Mouse (Mus musculus): ENCODE results near the gene Chid1. TPM values are rescaled to one million over a fixed set of nuclear protein-coding genes. Genes with fewer than 3 reads are reported as not detected.

Chid1 gene
- total and polyA plus RNA-seq, 2 experiments from 2014 or later, result 17.7 to 23.5 TPM

GRCm38 (mm10) chr7:141457236-141457635, 82.4 kb downstream of the Chid1 start:
- WGBS, result 88% methylated on average over 14 of the region's 14 CpGs
- no peak for ATAC-seq (ENCODE audit: insufficient read depth, low read depth)
- Histone ChIP-seq H3K36me3 (replicated peaks; ENCODE audit: control insufficient read depth, insufficient read depth, low read length) (peaks cover 33% of the 10 kb centered on the region), H3K4me3 (ENCODE audit: low read depth, low read length) (no peak overlapping the region), H3K9me3 (replicated peaks; ENCODE audit: control insufficient read depth, low read length) (no peaks in the 10 kb centered on the region), H3K9ac (replicated peaks; ENCODE audit: low read depth, low read length) (no peak overlapping the region), H3K27ac (ENCODE audit: low read depth) (peak overlapping the region; percentile 98; the same call in 1 of the 2 replicates), H3K27me3 (ENCODE audit: control insufficient read depth, insufficient read depth, low read length) (no peaks in the 10 kb centered on the region), H3K4me1 (ENCODE audit: control insufficient read depth, insufficient read depth) (peaks cover 26% of the 10 kb centered on the region), H3K4me2 (ENCODE audit: low read depth, low read length) (peak overlapping the region; percentile 64; the same call in 1 of the 2 replicates)
- DNase-seq (ENCODE audit: low spot score), result no peak
- TF ChIP-seq EP300 (IDR thresholded peaks at IDR 0.05; ENCODE audit: low read depth) (no peak), CTCF (IDR thresholded peaks at IDR 0.05; ENCODE audit: low read depth) (no peak)

GRCm38 (mm10) chr7:141456739-141457138, 82.9 kb downstream of the Chid1 start:
- TF ChIP-seq CTCF (IDR thresholded peaks at IDR 0.05; ENCODE audit: low read depth) (no peak), EP300 (IDR thresholded peaks at IDR 0.05; ENCODE audit: low read depth) (no peak)
- peak overlapping the region; percentile 65 for H3K4me3 ChIP-seq (ENCODE audit: low read depth, low read length)
- 73% methylated on average over 6 of the region's 6 CpGs for WGBS
- H3K27ac ChIP-seq (ENCODE audit: low read depth), result peak overlapping the region; percentile 98
- no peaks in the 10 kb centered on the region for H3K27me3 ChIP-seq (ENCODE audit: control insufficient read depth, insufficient read depth, low read length)
- DNase-seq (ENCODE audit: low spot score), result peak; percentile 31
- H3K9ac ChIP-seq (replicated peaks; ENCODE audit: low read depth, low read length), result peak overlapping the region; percentile 83; the same call in 1 of the 2 replicates
- H3K9me3 ChIP-seq (replicated peaks; ENCODE audit: control insufficient read depth, low read length), result no peaks in the 10 kb centered on the region
- peak overlapping the region; percentile 64 for H3K4me2 ChIP-seq (ENCODE audit: low read depth, low read length)
- no peak for ATAC-seq (ENCODE audit: insufficient read depth, low read depth)
- peaks cover 36% of the 10 kb centered on the region for H3K36me3 ChIP-seq (replicated peaks; ENCODE audit: control insufficient read depth, insufficient read depth, low read length)
- peaks cover 26% of the 10 kb centered on the region for H3K4me1 ChIP-seq (ENCODE audit: control insufficient read depth, insufficient read depth)

GRCm38 (mm10) chr7:141455610-141456314, 83.9 kb downstream of the Chid1 start:
- Histone ChIP-seq H3K36me3 (replicated peaks; ENCODE audit: control insufficient read depth, insufficient read depth, low read length) (peaks cover 45% of the 10 kb centered on the region), H3K9ac (replicated peaks; ENCODE audit: low read depth, low read length) (peak overlapping the region; percentile 83), H3K4me2 (ENCODE audit: low read depth, low read length) (peak overlapping the region; percentile 64), H3K27ac (ENCODE audit: low read depth) (peak overlapping the region; percentile 98), H3K27me3 (ENCODE audit: control insufficient read depth, insufficient read depth, low read length) (no peaks in the 10 kb centered on the region), H3K4me1 (ENCODE audit: control insufficient read depth, insufficient read depth) (peaks cover 18% of the 10 kb centered on the region), H3K9me3 (replicated peaks; ENCODE audit: control insufficient read depth, low read length) (no peaks in the 10 kb centered on the region), H3K4me3 (ENCODE audit: low read depth, low read length) (peak overlapping the region; percentile 65)
- peak; percentile 91 for TF ChIP-seq EP300 (IDR thresholded peaks at IDR 0.05; ENCODE audit: low read depth)
- 0 out of 2 replicates have a peak, but pooled peaks have one; percentile 7 for TF ChIP-seq CTCF (IDR thresholded peaks at IDR 0.05; ENCODE audit: low read depth)
- DNase-seq (ENCODE audit: low spot score), result peak; percentile 88
- under 1% methylated on average over 23 of the region's 23 CpGs for WGBS
- ATAC-seq (ENCODE audit: insufficient read depth, low read depth), result peak; percentile 63

- Histone ChIP-seq H3K27me3 (ENCODE audit: control insufficient read depth, insufficient read depth, low read length) (no peaks in the 10 kb centered on the region), H3K4me1 (ENCODE audit: control insufficient read depth, insufficient read depth) (peaks cover 17% of the 10 kb centered on the region), H3K4me3 (ENCODE audit: low read depth, low read length) (peak within 1 kb of the TSS; percentile 65), H3K36me3 (replicated peaks; ENCODE audit: control insufficient read depth, insufficient read depth, low read length) (peaks cover 41% of the 10 kb centered on the region), H3K9me3 (replicated peaks; ENCODE audit: control insufficient read depth, low read length) (no peaks in the 10 kb centered on the region), H3K4me2 (ENCODE audit: low read depth, low read length) (peak within 1 kb of the TSS; percentile 64), H3K9ac (replicated peaks; ENCODE audit: low read depth, low read length) (peak within 1 kb of the TSS; percentile 83), H3K27ac (ENCODE audit: low read depth) (peak within 1 kb of the TSS; percentile 98)
- peak; percentile 84 for ATAC-seq (ENCODE audit: insufficient read depth, low read depth)
- WGBS, result under 1% methylated on average over 45 of the region's 45 CpGs
- no peak for TF ChIP-seq EP300 (IDR thresholded peaks at IDR 0.05; ENCODE audit: low read depth)
- TF ChIP-seq CTCF (IDR thresholded peaks at IDR 0.05; ENCODE audit: low read depth), result peak; percentile 22; the same call in 1 of the 2 replicates
- DNase-seq (ENCODE audit: low spot score), result peak; percentile 92
Observed at GRCm38 (mm10) chr7:141454967-141455551, 84.6 kb downstream of the Chid1 start, which contains the start of gene Pnpla2. Pnpla2 (plus strand) TSS chr7:141455198.

DNA sequence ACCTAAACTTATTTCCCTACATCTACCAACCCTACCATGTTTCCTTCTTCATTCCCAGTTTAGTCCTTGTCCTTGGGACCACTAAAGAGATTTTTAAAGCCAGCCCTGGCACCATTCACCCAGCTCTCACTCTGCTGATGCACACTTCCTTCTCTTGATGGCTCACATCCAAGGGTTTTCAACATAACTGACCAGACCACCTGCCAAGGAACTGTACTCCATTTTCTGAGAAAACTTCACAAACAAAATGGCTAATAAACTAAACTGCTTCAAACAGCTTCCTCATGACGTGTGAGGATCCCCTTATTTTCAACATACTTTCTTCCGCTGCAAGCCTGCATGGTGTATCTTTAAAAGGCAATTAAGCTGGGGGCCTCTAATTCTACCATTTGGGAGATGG, 86.0 kb downstream of the Chid1 start:
- Histone ChIP-seq H3K27ac (ENCODE audit: low read depth) (no peak overlapping the region), H3K36me3 (replicated peaks; ENCODE audit: control insufficient read depth, insufficient read depth, low read length) (peaks cover 37% of the 10 kb centered on the region), H3K9ac (replicated peaks; ENCODE audit: low read depth, low read length) (no peak overlapping the region), H3K4me3 (ENCODE audit: low read depth, low read length) (no peak overlapping the region), H3K4me1 (ENCODE audit: control insufficient read depth, insufficient read depth) (peaks cover 20% of the 10 kb centered on the region), H3K27me3 (ENCODE audit: control insufficient read depth, insufficient read depth, low read length) (no peaks in the 10 kb centered on the region), H3K9me3 (replicated peaks; ENCODE audit: control insufficient read depth, low read length) (no peaks in the 10 kb centered on the region), H3K4me2 (ENCODE audit: low read depth, low read length) (no peak overlapping the region)
- DNase-seq (ENCODE audit: low spot score) (no peak), ATAC-seq (ENCODE audit: insufficient read depth, low read depth) (no peak)
- no peak for TF ChIP-seq CTCF (IDR thresholded peaks at IDR 0.05; ENCODE audit: low read depth)
- TF ChIP-seq EP300 (IDR thresholded peaks at IDR 0.05; ENCODE audit: low read depth), result no peak
- WGBS, result 79% methylated on average over 2 of the region's 2 CpGs
